Mouse (Mus musculus) adrenal gland, postnatal 10 days (tissue): ENCODE results near the gene Agpat2. TPM values are rescaled to one million over a fixed set of nuclear protein-coding genes. Genes with fewer than 3 reads are reported as not detected.

Experiments
- DNase-seq: peaks from one replicate; pipeline ENCODE4 v3.0.0; 2021; ENCODE audit warnings: mixed read lengths
- total RNA-seq, 2 experiments: library from RNA; stranded (reverse); gene quantifications; 2 replicates each; pipeline ENCODE4 v1.2.3; 2021

Gene Agpat2
- total RNA-seq, 2 experiments from 2014 or later = 333 to 433 TPM

DNA sequence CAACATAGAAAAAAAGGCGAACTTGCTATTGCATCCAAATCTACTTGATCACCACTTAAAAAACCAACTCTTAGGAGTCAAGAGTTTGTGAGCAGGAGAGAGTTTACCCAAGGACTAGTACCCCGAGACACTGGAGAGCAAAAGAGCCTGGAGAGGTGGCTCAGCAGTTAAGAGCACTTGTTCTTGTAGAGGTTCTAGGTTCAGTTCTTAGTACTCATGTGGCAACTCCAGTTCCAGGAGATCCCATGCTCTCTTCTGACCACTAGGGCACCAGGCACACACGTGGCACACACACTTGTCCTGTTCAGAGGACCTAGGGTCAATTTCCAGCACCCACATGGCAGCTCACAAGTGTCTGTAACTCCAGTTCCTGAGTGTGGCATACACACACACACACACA is 21.9 kb upstream of the Agpat2 start:
- no peak for DNase-seq

- DNase-seq = no peak
Observed at GRCm38 (mm10) chr2:26625419-26625818, 21.2 kb upstream of the Agpat2 start.

DNA sequence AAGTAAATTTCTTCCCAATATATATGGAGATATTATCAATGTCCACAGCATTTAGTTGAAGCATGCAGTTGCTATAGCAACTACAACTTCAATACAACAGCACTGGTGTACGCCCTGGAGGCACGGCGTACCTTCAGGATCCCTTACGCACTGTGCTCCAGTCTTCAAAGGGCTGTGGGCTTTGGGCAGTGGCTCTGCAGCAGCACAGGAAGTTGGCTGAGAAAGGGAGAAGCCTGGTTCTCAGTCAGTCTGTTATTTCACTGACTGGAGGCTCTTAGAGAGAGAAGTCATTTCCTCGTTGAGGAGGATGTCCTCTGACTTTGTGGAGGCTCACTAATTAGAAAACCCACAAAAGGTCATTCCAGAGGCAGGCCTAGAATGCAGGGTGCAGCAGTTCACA is 18.8 kb upstream of the Agpat2 start:
- no peak for DNase-seq

- no peak for DNase-seq
Observed at GRCm38 (mm10) chr2:26621246-26621645, 17.0 kb upstream of the Agpat2 start.

GRCm38 (mm10) chr2:26617928-26618327 is 13.7 kb upstream of the Agpat2 start:
- no peak for DNase-seq

- DNase-seq = no peak
Observed at GRCm38 (mm10) chr2:26617331-26617730, 13.1 kb upstream of the Agpat2 start.

DNA sequence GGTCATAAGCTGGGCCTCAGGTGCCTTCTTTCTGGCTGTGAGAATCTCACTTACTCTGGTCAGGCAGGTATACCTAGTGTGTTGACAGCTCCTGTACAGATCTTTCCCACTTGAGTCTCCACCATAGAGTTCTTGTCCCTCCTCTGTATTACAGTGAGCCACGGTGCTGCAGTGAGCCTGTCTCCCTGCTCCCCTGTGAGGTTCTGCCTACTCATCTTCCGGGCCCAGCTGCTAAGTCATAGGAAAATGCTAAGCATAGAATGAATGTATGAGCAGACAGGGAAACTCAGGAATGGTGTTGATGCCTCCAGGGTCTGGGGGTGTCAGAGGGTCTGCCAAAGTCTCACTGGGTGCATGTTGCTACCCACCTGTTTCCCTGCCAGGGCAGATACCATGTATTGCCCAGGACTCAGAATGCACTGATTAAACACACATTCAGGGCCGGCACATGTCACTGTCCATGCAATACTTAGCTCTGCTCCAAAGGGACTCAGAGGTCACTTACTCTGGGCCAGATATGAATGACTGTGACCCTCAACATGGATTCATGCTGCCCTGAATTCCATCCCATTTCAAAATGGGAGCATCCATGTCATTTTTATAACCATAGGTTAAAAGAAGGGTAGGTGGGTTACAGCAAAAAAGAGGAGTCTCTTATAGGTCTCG is 11.4 kb upstream of the Agpat2 start:
- no peak for DNase-seq

DNA sequence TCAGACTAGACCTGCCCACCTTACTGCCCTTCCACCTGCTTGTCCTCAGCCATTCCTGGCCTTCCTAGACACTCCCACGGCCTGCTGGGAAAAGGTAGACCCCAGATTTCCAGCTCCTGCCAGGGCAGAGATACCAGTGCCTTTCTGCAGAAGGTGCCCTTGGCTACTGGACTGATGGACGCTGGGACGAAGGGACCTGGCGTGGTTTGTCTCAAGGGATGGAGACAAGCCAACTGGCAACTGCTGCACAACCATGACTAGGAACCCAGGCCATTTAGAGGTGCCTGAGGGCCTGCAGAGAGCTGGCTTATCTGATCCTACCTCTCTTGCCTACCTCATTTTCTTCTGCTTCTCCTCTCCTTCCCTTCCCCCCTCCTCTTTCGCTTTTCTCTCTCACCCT is 10.7 kb upstream of the Agpat2 start:
- peak; percentile 60 for DNase-seq

- no peak for DNase-seq
Observed at GRCm38 (mm10) chr2:26611896-26612295, 7.7 kb upstream of the Agpat2 start.

DNA sequence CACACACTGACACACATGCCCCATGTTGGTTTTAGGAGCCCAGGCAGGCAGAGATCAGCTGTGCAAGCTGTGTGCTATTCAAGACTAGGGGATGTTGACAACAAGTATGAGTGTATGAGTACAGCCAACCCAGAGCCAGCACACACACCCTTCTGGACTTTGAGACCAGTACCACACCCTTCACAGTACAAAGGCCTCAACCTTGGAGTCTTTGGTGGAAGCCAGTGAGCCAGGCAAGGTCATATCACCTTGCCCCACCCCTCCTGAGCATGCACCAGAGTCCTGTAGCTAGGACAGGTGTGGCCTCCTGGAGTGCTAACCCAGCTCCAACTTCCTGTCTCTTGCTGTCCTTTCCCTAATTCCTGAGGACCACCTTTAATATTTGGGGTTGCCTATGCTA is 6.8 kb upstream of the Agpat2 start:
- no peak for DNase-seq

GRCm38 (mm10) chr2:26610526-26610925 is 6.3 kb upstream of the Agpat2 start:
- DNase-seq = no peak

DNA sequence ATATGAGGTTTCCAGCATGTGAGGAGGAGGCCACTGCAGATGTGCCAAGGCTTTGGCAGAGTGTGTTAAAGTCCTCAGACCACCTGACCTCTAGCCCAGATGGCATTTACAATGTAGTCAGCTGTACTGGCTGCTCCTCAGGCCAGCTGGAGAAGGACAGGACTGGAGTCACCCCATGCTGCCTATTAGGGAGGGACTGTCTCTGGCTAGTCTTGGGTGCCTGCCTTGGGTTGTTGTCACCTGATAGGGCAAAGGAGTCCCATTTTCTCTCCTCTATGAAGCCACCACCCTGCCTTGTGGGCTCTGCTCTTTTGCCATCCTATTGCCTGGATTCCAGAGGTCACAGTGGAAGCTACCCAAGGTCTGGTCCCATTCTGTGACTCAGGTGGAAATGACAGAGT is 5.0 kb upstream of the Agpat2 start:
- peak; percentile 70 for DNase-seq

GRCm38 (mm10) chr2:26608781-26609180 is 4.6 kb upstream of the Agpat2 start:
- DNase-seq = no peak

GRCm38 (mm10) chr2:26607056-26607910 is 3.1 kb upstream of the Agpat2 start:
- peak; percentile 68 for DNase-seq

GRCm38 (mm10) chr2:26606579-26606978 is 2.4 kb upstream of the Agpat2 start:
- peak; percentile 39 for DNase-seq

- peak; percentile 19 for DNase-seq
Observed at GRCm38 (mm10) chr2:26605331-26605730, 1.1 kb upstream of the Agpat2 start.

- peak; percentile 82 for DNase-seq
Observed at GRCm38 (mm10) chr2:26603159-26603558, 1.1 kb downstream of the Agpat2 start.

GRCm38 (mm10) chr2:26602631-26603030 is 1.6 kb downstream of the Agpat2 start:
- DNase-seq = peak; percentile 20

- DNase-seq = no peak
Observed at GRCm38 (mm10) chr2:26601595-26601994, 2.6 kb downstream of the Agpat2 start.

GRCm38 (mm10) chr2:26600664-26601063 is 3.6 kb downstream of the Agpat2 start:
- DNase-seq = no peak

- DNase-seq = no peak
Observed at GRCm38 (mm10) chr2:26599965-26600364, 4.3 kb downstream of the Agpat2 start.

DNA sequence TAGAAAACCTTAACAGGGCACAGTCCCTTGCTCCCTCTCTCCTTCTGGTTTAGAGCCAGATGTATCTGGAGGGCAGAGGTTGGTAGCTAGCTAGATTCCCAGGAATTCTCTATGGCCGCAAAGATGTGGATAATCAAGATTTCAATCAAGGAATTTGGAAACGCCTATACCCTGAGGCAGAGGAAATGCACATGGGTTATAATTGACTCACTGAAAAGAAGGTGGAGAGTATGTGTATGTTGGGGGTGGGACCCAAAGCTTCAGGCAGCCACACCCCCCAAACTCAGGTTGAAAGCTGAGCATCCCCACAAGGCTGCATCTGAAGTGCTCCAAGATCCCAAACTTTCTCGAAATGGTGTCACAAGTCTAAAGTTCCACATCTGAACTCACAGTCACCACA is 5.8 kb downstream of the Agpat2 start:
- no peak for DNase-seq

DNA sequence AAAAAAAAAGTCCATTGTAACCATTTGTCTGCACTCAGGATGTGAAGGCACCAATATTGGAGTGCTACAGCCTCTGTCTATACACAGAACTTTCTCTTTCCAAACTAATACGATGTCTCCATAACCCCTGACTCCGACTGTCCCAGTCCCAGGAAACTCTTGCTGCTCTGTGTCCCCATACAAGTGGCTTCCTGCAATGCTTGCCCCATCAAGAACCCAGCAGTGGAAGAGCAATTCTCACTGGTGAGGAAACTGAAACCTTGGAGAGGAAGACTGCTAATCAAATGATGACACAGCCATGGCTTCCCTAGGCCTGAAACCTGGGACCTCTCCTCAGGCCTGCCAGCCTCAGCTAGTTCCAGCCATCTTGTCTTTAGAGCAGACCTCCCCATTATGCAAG is 6.4 kb downstream of the Agpat2 start:
- DNase-seq = no peak

GRCm38 (mm10) chr2:26596898-26597297 is 7.3 kb downstream of the Agpat2 start:
- no peak for DNase-seq
